Mouse (Mus musculus) left cerebral cortex, adult 8-10 months (tissue): ENCODE measurements around the gene Ltk. TPM values are rescaled to one million over a fixed set of nuclear protein-coding genes. Genes with fewer than 3 reads are reported as not detected.
"Not testable (repeated sequence)": the region's sequence is repeated elsewhere in the genome, so short reads cannot be mapped to it uniquely, and the experiment has no call there.

ENCODE experiments used
- DNase-seq, 2 experiments: peaks; one replicate each; pipeline ENCODE4 v3.0.0; 2022; ENCODE audit warnings: low spot score in 2 of 2
- total RNA-seq, 4 experiments: library from RNA; stranded (reverse); gene quantifications; 2 replicates each; pipeline ENCODE4 v1.2.4; 2022

Gene Ltk
- total RNA-seq, 4 experiments from 2014 or later = 19.7 to 23.2 (median 20.4) TPM

- no peak for DNase-seq
Observed at GRCm38 (mm10) chr2:119758844-119759835, 1.1 kb downstream of the Ltk start.

- no peak for DNase-seq
Observed at GRCm38 (mm10) chr2:119758101-119758843, 2.0 kb downstream of the Ltk start.

DNA sequence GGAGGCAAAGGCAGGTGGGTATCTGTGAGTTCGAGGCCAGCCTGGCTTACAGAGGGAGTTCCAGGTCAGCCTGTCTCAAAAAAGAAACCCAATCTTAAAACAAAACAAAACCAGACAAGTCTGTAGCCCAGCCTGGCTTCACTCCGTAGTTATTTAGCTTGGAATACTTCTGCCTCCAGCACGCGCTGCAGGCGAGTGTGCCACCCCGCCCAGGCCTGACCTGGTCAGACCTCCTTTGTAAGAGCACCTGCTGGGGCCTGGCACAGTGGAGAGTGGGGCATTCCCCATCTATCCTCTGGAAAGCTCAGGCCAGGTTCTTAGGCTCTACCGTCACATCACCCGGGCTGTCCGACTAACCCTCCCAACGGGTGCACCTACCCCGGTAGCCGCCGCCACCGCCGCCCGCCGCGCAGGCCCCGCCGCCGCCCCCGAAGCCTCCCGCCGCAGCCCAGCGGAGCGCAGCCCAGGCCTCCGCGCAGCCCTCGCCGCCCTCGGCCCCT lies 2.6 kb downstream of the Ltk start:
- DNase-seq = no peak

- no peak for DNase-seq
Observed at GRCm38 (mm10) chr2:119749260-119749659, 11.0 kb downstream of the Ltk start.

DNA sequence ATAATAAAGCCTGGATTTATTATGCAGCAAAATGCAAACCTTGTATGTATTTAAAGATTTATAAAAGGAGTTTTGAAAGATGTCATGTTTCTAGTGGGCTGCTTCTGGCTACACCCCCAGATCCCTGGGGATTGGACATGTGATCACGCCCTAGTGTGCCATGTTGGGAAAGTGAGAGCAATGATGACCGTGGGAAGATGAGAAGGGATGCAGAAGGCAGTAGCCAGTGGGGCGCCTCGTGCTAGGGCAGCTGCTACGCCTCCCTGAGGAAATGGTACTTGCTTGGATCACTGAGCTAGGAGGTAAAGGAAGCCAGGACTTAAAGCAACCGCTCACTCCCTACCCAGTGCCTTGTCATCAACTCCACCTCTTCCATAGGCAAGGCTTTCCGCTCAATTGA lies 12.7 kb downstream of the Ltk start:
- DNase-seq = peak in 1 of 2 experiments; percentile 87

DNA sequence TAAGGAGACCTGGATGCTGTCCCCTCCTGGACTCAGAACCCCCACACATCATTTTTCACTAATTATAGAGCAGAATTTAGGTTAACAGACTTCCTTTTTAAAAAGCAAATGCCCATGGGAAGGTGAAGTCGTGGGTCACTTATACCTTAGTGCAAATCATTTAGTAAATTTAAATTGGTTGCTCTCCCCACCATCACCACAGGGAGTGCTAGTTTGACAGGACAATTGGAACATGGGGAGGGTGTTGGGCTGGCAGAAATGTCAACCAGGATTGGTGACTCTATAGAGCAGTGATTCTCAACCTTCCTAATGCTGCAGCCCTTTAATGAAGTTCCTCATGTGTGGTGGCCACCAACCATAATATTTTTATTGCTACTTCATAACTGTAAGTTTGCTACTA lies 14.9 kb downstream of the Ltk start:
- DNase-seq = no peak

DNA sequence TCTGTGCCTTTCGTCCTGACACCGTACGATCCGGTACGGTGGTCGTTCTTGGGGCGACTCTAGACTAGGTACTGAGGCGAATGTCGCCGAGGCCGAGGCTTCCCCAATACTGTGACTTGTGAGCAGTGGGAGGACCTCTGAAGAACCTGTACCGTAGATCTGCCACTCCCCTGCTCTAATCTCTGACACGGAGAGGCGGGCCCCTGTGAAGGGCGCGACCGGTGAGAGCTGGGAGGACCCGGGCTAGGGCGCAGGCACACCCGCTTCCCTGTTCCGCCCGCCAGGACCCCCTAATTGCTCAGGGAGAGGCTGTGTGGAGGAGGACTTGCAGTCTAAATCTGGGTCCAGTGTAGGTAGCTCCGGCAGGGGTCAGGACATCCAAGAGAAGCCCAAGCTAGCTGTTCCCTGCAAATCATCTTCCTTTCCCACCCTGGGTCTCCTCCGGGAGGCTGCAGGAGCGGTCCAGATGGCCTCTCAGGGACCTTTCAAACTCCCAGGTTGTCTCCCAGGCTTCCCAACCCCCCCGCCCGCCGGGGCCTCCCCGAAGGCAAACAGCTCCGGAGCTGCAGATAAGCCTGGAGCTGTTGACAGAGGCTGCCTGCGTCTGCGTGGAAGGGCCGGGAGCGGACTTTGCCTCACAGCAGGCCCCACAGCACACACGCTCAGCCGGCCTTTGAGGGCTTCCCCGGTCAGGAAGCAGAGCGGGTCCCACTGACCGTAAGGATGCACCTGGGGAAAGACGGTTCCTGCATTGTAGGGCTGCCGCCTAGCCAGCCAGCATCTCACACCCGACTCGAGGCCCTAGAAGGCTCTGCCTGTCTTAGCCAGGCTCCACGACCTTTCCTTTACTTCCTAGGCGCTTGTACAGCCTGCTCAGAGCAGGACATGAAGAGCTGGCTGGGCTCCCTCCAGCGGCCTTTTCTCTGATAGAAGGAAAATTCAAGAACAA lies 15.8 kb downstream of the Ltk start:
- no peak for DNase-seq

GRCm38 (mm10) chr2:119743808-119744162 lies 16.4 kb downstream of the Ltk start:
- no peak for DNase-seq

- peak in 1 of 2 experiments; percentile 76 for DNase-seq
Observed at GRCm38 (mm10) chr2:119743176-119743807, 16.9 kb downstream of the Ltk start.

- peak in 1 of 2 experiments; percentile 54 for DNase-seq
Observed at GRCm38 (mm10) chr2:119742461-119743175, 17.6 kb downstream of the Ltk start.

GRCm38 (mm10) chr2:119741581-119742411 lies 18.4 kb downstream of the Ltk start, which contains the start of gene Itpka:
Gene Itpka, plus strand, starts transcription at chr2:119742337.
- no peak for DNase-seq

GRCm38 (mm10) chr2:119740567-119740966 lies 19.7 kb downstream of the Ltk start:
- no peak for DNase-seq

GRCm38 (mm10) chr2:119737124-119737523 lies 23.1 kb downstream of the Ltk start:
- DNase-seq = no peak

DNA sequence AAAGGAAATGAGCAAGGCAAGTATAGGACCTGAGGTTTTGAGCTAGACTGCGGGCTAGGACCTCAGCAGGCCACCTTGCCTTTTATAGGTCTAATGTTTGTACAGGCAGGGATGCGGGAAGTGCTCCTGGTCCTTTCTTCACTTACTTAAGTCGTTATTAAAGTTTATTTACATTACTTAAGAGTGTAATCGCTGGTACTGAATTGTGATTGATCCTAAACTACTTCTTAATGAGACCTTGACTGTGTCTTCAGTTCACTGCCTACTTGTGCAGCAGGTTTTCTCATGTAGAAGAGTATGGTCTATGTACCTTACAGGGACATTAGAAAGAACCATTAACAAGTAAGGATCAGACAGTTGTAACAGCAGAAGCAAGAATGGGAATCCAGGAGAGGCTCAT lies 29.5 kb downstream of the Ltk start:
- no peak for DNase-seq

DNA sequence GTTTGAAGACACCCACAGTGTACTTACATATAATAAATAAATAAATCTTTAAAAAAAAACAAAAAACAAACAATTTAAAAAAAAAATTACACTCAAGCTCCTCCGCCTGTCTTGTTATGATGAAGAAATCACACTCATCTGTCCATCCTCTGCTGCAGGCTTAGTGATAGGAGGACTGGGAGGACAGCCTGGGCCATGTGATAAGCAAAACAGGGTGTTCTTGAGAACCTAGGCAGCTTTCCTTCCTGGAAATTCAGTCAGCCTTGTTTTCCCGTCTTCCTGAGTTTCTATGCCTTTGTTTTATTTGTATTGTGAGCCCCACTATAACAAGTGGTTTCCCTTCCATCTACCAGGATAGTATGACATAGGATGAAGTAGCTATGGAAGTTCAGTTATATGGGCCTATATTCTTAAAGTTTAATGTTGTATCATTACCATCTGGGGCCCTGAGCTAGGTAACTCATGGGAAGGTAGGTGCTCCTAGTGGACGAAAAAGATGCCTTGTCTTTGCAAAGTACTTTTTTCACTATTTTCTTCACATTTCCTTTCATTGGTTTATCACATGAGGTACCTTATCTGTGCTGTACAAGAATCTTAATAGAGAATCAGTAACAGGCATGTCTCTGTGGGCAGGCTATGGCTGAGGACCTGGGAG lies 32.3 kb downstream of the Ltk start:
- no peak for DNase-seq

DNA sequence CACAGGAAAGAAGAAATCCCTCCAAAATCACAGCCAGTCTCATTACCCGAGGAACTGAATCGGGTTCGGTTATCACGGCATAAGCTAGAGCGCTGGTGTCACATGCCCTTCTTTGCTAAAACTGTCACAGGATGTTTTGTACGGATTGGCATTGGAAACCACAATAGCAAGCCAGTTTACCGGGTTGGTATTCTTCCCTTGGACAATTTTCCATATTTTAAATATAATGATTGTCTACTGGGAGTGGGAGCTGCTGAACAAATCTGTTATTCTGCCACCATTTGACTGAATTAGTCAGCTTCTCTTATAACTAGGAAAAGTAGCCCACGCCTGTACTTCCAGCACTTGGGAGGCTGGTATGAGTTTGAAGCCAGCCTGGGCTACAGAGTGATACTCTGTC lies 39.2 kb downstream of the Ltk start:
- DNase-seq = no peak

GRCm38 (mm10) chr2:119715868-119716267 lies 44.4 kb downstream of the Ltk start:
- not testable (repeated sequence) for DNase-seq

GRCm38 (mm10) chr2:119710011-119710410 lies 50.2 kb downstream of the Ltk start:
- DNase-seq = no peak
